Mouse (Mus musculus): Measurements from ENCODE around the gene Tub. TPM values are rescaled to one million over a fixed set of nuclear protein-coding genes. Genes with fewer than 3 reads are reported as not detected.

Tub gene
- total RNA-seq, 4 experiments from 2014 or later, result 107 to 129 (median 115) TPM

- DNase-seq (ENCODE audit: low spot score in 2 of 2), result no peak
Observed at GRCm38 (mm10) chr7:108985934-108986708, 36.0 kb downstream of the Tub start.

- peak; percentile 39 to 85 for DNase-seq (ENCODE audit: low spot score in 2 of 2)
Observed at GRCm38 (mm10) chr7:108991207-108991606, 41.1 kb downstream of the Tub start.

GRCm38 (mm10) chr7:108993230-108993629 is 43.1 kb downstream of the Tub start:
- no peak for DNase-seq (ENCODE audit: low spot score in 2 of 2)

- DNase-seq (ENCODE audit: low spot score in 2 of 2), result no peak
Observed at GRCm38 (mm10) chr7:108993881-108994291, 43.7 kb downstream of the Tub start.

GRCm38 (mm10) chr7:108996156-108996555 is 46.0 kb downstream of the Tub start:
- DNase-seq (ENCODE audit: low spot score in 2 of 2), result no peak

- peak in 1 of 2 experiments; percentile 76 for DNase-seq (ENCODE audit: low spot score in 2 of 2)
Observed at GRCm38 (mm10) chr7:109000315-109000954, 50.3 kb downstream of the Tub start.

- no peak for DNase-seq (ENCODE audit: low spot score in 2 of 2)
Observed at GRCm38 (mm10) chr7:109001971-109002370, 51.8 kb downstream of the Tub start.

GRCm38 (mm10) chr7:109003653-109004052 is 53.5 kb downstream of the Tub start:
- no peak for DNase-seq (ENCODE audit: low spot score in 2 of 2)

- DNase-seq (ENCODE audit: low spot score in 2 of 2), result no peak
Observed at GRCm38 (mm10) chr7:109009260-109009659, 59.1 kb downstream of the Tub start.

GRCm38 (mm10) chr7:109010720-109011595 is 60.8 kb downstream of the Tub start:
- no peak for DNase-seq (ENCODE audit: low spot score in 2 of 2)

- DNase-seq (ENCODE audit: low spot score in 2 of 2), result peak; percentile 44 to 75
Observed at GRCm38 (mm10) chr7:109011596-109012180, 61.5 kb downstream of the Tub start.

- DNase-seq (ENCODE audit: low spot score in 2 of 2), result no peak
Observed at GRCm38 (mm10) chr7:109012575-109012974, 62.4 kb downstream of the Tub start.

GRCm38 (mm10) chr7:109012998-109013625 is 63.0 kb downstream of the Tub start:
- peak in 1 of 2 experiments; percentile 59 for DNase-seq (ENCODE audit: low spot score in 2 of 2)

- no peak for DNase-seq (ENCODE audit: low spot score in 2 of 2)
Observed at GRCm38 (mm10) chr7:109014851-109015250, 64.7 kb downstream of the Tub start.

GRCm38 (mm10) chr7:109016378-109016923 is 66.3 kb downstream of the Tub start:
- no peak for DNase-seq (ENCODE audit: low spot score in 2 of 2)

GRCm38 (mm10) chr7:109019243-109019642 is 69.1 kb downstream of the Tub start:
- DNase-seq (ENCODE audit: low spot score in 2 of 2), result no peak

- DNase-seq (ENCODE audit: low spot score in 2 of 2), result peak in 1 of 2 experiments; percentile 70
Observed at GRCm38 (mm10) chr7:109021428-109021827, 71.3 kb downstream of the Tub start.

GRCm38 (mm10) chr7:109025743-109026142 is 75.6 kb downstream of the Tub start:
- DNase-seq (ENCODE audit: low spot score in 2 of 2), result no peak

GRCm38 (mm10) chr7:109026976-109027375 is 76.8 kb downstream of the Tub start:
- DNase-seq (ENCODE audit: low spot score in 2 of 2), result no peak

GRCm38 (mm10) chr7:109027721-109028120 is 77.6 kb downstream of the Tub start:
- no peak for DNase-seq (ENCODE audit: low spot score in 2 of 2)

GRCm38 (mm10) chr7:109028204-109028603 is 78.1 kb downstream of the Tub start:
- DNase-seq (ENCODE audit: low spot score in 2 of 2), result no peak
